Mouse (Mus musculus): ENCODE results near the gene Hmgb2. TPM values are rescaled to one million over a fixed set of nuclear protein-coding genes. Genes with fewer than 3 reads are reported as not detected.
"Not testable (repeated sequence)": the region's sequence is repeated elsewhere in the genome, so short reads cannot be mapped to it uniquely, and the experiment has no call there.

Hmgb2 gene
- polyA plus RNA-seq, 1 experiment from 2014 or later, result 115 TPM

- H3K4me1 ChIP-seq (replicated peaks), result peaks cover 12% of the 10 kb centered on the region; the same call in 1 of the 2 replicates
- WGBS, result 27% methylated on average over 10 of the region's 10 CpGs
- ATAC-seq (ENCODE audit: low FRiP score); H3K27ac ChIP-seq; H3K27me3 ChIP-seq; H3K9me3 ChIP-seq; H3K36me3 ChIP-seq: not testable (repeated sequence)
- peak overlapping the region; percentile 94; the same call in 1 of the 2 replicates for H3K9ac ChIP-seq
- peak overlapping the region; percentile 72 for H3K4me2 ChIP-seq
- peak overlapping the region; percentile 82 for H3K4me3 ChIP-seq
These were observed 1.5 kb downstream of the Hmgb2 start for GRCm38 (mm10) chr8:57513178-57513661.

DNA sequence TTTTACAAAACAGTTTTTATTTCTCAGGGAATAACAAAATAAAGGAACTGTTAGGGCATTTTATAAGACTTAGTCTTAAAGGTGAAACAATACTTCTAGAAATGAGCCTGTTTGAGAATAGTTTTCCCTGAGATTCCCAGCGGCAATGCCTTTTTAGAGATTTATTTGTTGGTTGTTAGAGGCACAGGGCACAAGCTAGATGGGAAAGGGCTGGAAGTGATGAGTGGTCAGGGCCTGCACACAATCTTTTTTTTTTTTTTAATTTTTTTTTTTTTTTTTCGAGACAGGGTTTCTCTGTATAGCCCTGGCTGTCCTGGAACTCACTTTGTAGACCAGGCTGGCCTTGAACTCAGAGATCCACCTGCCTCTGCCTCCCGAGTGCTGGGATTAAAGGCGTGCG lies 5.0 kb downstream of the Hmgb2 start:
- H3K4me2 ChIP-seq; H3K27me3 ChIP-seq; H3K4me1 ChIP-seq (replicated peaks); H3K27ac ChIP-seq; H3K9me3 ChIP-seq; ATAC-seq (ENCODE audit: low FRiP score); H3K4me3 ChIP-seq; H3K9ac ChIP-seq; H3K36me3 ChIP-seq: not testable (repeated sequence)
- WGBS, result 95% methylated on average over 4 of the region's 5 CpGs

GRCm38 (mm10) chr8:57517723-57518122 lies 6.0 kb downstream of the Hmgb2 start:
- Histone ChIP-seq H3K27ac (no peak overlapping the region), H3K4me3 (no peak overlapping the region), H3K9ac (no peak overlapping the region), H3K4me2 (no peak overlapping the region), H3K27me3 (no peaks in the 10 kb centered on the region), H3K4me1 (replicated peaks) (0 out of 2 replicates have a peak, but pooled peaks cover 5% of the 10 kb centered on the region), H3K36me3 (no peaks in the 10 kb centered on the region), H3K9me3 (no peaks in the 10 kb centered on the region)
- ATAC-seq (ENCODE audit: low FRiP score), result no peak
- WGBS, result 92% methylated on average over 3 of the region's 3 CpGs

DNA sequence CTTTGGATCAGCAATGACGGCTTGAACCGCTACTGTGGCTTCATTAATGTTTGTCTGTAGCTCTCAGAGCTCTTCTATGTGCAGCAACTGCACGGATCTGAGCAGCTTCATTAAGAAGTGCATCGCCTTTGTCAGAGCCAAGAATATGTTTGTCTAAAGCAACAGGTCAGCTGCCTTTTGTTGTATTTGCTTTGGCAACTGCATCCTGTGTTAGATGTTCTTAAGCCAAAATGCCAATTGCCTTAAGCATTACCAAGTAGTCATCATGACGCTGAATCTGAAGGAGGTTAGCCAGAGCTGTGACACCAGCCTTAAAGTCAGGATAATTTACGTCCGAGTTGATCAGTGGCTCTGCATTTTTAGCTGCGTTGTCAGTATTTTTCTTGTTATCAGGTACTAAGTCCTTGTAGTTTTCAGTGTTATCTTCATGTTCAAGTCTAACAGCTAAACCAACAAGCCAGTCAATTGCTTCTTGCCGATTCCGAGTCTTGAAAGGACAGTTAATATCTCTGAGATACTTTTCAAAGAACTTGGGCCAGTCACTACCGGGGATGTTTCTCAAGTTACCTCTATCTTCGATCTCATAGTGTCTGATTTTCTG lies 8.6 kb downstream of the Hmgb2 start:
- 91% methylated on average over 12 of the region's 12 CpGs for WGBS
- ATAC-seq (ENCODE audit: low FRiP score), result no peak
- Histone ChIP-seq H3K27ac (no peak overlapping the region), H3K36me3 (no peaks in the 10 kb centered on the region; the same call in 1 of the 2 replicates), H3K27me3 (no peaks in the 10 kb centered on the region), H3K4me3 (no peak overlapping the region), H3K4me1 (replicated peaks) (no peaks in the 10 kb centered on the region), H3K9ac (no peak overlapping the region), H3K4me2 (no peak overlapping the region), H3K9me3 (no peaks in the 10 kb centered on the region)

- Histone ChIP-seq H3K9ac (no peak overlapping the region), H3K36me3 (no peaks in the 10 kb centered on the region; the same call in none of the 2 replicates), H3K27me3 (no peaks in the 10 kb centered on the region), H3K4me1 (replicated peaks) (no peaks in the 10 kb centered on the region), H3K9me3 (no peaks in the 10 kb centered on the region), H3K27ac (no peak overlapping the region), H3K4me3 (no peak overlapping the region), H3K4me2 (no peak overlapping the region)
- 100% methylated on average over 1 of the region's 1 CpGs for WGBS
- no peak for ATAC-seq (ENCODE audit: low FRiP score)
These were observed 16.3 kb downstream of the Hmgb2 start for GRCm38 (mm10) chr8:57528036-57528435.

- Histone ChIP-seq H3K9ac (no peak overlapping the region), H3K9me3 (no peaks in the 10 kb centered on the region), H3K36me3 (peaks cover 4% of the 10 kb centered on the region), H3K4me1 (replicated peaks) (no peaks in the 10 kb centered on the region), H3K27ac (no peak overlapping the region), H3K27me3 (no peaks in the 10 kb centered on the region), H3K4me2 (no peak overlapping the region), H3K4me3 (no peak overlapping the region)
- ATAC-seq (ENCODE audit: low FRiP score), result 0 out of 2 replicates have a peak, but pooled peaks have one; percentile 8
- 89% methylated on average over 13 of the region's 13 CpGs for WGBS
These were observed 18.5 kb downstream of the Hmgb2 start for GRCm38 (mm10) chr8:57530238-57530637.

DNA sequence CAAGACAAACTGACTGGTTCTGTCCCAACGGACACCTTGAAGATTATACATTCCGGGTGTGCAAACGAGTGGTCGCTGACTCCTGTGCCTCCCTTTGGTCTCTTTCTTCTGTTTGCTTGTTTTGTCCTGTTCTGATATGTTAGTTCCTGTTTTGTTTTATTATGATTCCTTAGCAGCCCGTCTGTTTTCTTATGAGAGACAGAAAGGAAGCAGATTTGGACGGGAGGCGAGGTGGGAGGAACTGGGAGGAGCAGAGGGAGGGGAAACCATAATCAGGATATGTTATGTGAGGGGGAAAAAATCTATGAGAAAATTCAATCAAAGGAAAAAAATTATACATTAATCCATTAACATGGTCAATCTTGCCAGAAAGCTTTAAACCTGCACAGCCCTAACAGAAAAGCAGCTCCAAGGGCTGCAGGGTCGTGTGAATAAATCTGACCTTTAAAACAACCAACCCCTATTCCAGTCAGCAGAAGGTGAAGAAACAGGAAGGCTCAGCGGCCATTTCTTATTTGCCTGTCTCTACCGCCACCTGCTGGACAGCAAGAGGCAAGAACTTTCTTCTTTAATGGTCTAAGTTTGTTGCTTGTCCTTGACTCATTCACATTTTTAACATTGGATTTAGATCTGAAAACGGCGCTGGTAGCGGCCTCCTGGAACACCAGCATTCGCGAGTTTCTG lies 19.1 kb downstream of the Hmgb2 start:
- no peak overlapping the region for H3K9ac ChIP-seq
- no peaks in the 10 kb centered on the region for H3K4me1 ChIP-seq (replicated peaks)
- no peak overlapping the region for H3K27ac ChIP-seq
- ATAC-seq (ENCODE audit: low FRiP score), result peak; percentile 69
- WGBS, result 32% methylated on average over 15 of the region's 15 CpGs
- no peaks in the 10 kb centered on the region for H3K9me3 ChIP-seq
- H3K4me2 ChIP-seq, result 0 out of 2 replicates have a peak overlapping the region, but pooled peaks have one; percentile 0
- H3K4me3 ChIP-seq, result no peak overlapping the region
- no peaks in the 10 kb centered on the region for H3K27me3 ChIP-seq
- H3K36me3 ChIP-seq, result peaks cover 10% of the 10 kb centered on the region

DNA sequence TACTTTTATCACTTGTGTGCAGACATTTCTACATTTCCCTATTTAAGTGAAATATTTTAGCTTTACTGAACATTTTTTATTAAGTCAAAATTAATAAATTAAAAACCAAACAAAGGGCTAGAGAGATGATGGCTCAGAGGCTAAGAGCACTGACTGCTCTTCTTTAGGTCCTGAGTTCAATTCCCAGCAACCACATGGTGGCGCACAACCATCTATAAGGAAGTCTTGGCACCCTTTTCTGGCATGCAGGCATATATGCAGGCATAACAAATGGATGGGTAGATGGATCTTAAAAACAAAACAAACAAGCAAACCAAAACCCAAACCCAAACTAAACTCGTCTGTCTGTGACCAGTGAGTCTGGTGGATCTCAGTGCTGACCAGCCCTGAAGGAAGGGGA lies 20.5 kb downstream of the Hmgb2 start:
- no peak overlapping the region for H3K9ac ChIP-seq
- no peak overlapping the region for H3K4me3 ChIP-seq
- H3K4me1 ChIP-seq (replicated peaks), result no peaks in the 10 kb centered on the region
- no peak for ATAC-seq (ENCODE audit: low FRiP score)
- H3K9me3 ChIP-seq, result no peaks in the 10 kb centered on the region
- WGBS, result 49% methylated on average over 2 of the region's 2 CpGs
- H3K36me3 ChIP-seq, result peaks cover 17% of the 10 kb centered on the region
- no peak overlapping the region for H3K4me2 ChIP-seq
- no peaks in the 10 kb centered on the region for H3K27me3 ChIP-seq
- H3K27ac ChIP-seq, result no peak overlapping the region

DNA sequence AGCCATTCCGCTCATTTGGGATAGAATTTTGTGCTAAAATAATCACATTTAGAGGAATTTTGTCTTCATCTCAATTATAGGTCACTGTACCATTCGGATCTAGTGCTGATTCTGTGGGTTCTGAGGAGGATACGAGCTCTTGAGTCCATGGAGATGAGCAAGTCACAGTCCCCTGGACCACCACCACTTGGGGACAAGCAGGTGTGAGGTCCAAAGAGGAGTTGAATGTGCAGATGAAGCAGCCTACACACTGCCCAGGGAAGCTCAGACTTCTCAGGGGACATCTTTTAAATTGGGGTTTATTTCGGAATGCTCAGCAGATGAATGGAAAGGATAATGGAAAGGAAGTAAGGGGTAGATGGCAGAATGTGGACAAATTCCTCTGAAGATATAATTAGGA lies 21.4 kb downstream of the Hmgb2 start:
- no peak overlapping the region for H3K4me2 ChIP-seq
- H3K4me1 ChIP-seq (replicated peaks), result no peaks in the 10 kb centered on the region
- no peak overlapping the region for H3K4me3 ChIP-seq
- H3K27me3 ChIP-seq, result no peaks in the 10 kb centered on the region
- WGBS, result 93% methylated on average over 4 of the region's 4 CpGs
- no peak overlapping the region for H3K27ac ChIP-seq
- H3K9me3 ChIP-seq, result no peaks in the 10 kb centered on the region
- H3K9ac ChIP-seq, result no peak overlapping the region
- H3K36me3 ChIP-seq, result peaks cover 17% of the 10 kb centered on the region
- no peak for ATAC-seq (ENCODE audit: low FRiP score)

DNA sequence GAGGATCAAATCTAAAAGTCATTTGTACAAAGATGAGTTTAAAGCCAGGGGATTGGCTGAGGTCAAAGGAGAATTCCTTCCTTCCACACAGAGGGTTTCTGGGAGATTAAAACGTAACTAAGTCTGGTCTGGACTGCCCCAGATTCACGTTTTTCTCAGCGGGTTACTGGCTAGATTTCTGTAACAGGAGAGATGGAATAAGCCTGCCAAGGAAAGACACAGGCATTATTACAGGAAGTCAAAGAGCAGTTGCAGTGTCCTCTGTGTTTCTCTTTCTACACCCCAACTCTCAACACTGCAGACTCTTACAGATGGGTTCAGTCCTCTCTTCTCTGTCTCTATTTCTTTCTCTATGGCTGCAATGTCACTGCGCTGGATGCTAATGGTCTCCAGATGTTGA lies 22.8 kb downstream of the Hmgb2 start:
- H3K9me3 ChIP-seq, result no peaks in the 10 kb centered on the region
- no peaks in the 10 kb centered on the region for H3K4me1 ChIP-seq (replicated peaks)
- peaks cover 17% of the 10 kb centered on the region for H3K36me3 ChIP-seq
- no peak for ATAC-seq (ENCODE audit: low FRiP score)
- 90% methylated on average over 4 of the region's 4 CpGs for WGBS
- no peak overlapping the region for H3K4me3 ChIP-seq
- H3K27ac ChIP-seq, result no peak overlapping the region
- H3K27me3 ChIP-seq, result no peaks in the 10 kb centered on the region
- no peak overlapping the region for H3K9ac ChIP-seq
- H3K4me2 ChIP-seq, result no peak overlapping the region

DNA sequence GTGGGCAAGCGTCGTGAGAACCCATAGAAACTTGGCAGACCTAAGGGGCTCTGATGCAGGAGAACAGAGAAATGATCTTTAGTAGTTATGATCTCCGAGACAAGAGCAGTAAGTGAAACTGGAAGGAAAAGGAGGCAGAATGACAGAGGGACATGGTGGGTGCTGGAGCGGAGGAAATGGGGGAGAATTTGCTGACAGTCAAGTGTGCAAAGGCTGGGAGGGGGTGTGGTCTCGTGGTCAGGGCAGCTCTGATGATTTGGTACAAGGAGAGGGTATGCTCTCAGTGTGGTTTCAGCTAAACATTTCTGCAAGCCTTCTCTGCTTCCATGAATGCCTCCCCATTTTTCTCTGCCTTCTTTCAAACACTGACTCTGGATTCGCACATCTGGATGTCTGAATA lies 24.5 kb downstream of the Hmgb2 start:
- Histone ChIP-seq H3K4me2 (no peak overlapping the region), H3K27me3 (no peaks in the 10 kb centered on the region), H3K4me3 (no peak overlapping the region), H3K4me1 (replicated peaks) (no peaks in the 10 kb centered on the region; the same call in 1 of the 2 replicates), H3K27ac (no peak overlapping the region), H3K9me3 (no peaks in the 10 kb centered on the region), H3K9ac (no peak overlapping the region), H3K36me3 (peaks cover 17% of the 10 kb centered on the region)
- no peak for ATAC-seq (ENCODE audit: low FRiP score)
- WGBS, result 92% methylated on average over 6 of the region's 6 CpGs

- Histone ChIP-seq H3K9ac (no peak overlapping the region), H3K9me3 (no peaks in the 10 kb centered on the region), H3K4me2 (no peak overlapping the region), H3K27ac (no peak overlapping the region), H3K4me1 (replicated peaks) (no peaks in the 10 kb centered on the region; the same call in 1 of the 2 replicates), H3K27me3 (no peaks in the 10 kb centered on the region), H3K4me3 (no peak overlapping the region), H3K36me3 (peaks cover 17% of the 10 kb centered on the region)
- no peak for ATAC-seq (ENCODE audit: low FRiP score)
- 91% methylated on average over 7 of the region's 7 CpGs for WGBS
These were observed 26.9 kb downstream of the Hmgb2 start for GRCm38 (mm10) chr8:57538601-57539000.
